Mouse (Mus musculus) lung, postnatal 0 days (tissue): ENCODE data around the gene Mat1a. TPM values are rescaled to one million over a fixed set of nuclear protein-coding genes. Genes with fewer than 3 reads are reported as not detected.
A peak's percentile ranks its signal among the peaks of the same experiment; 100 is the strongest.

ENCODE experiments used
- ATAC-seq: fragments of 200-750 bp; cut with Nextera tagmentation; 2 replicates; pipeline ENCODE4 v1.8.0; 2017; ENCODE audit warnings: moderate library complexity
- DNase-seq: peaks from one replicate; pipeline ENCODE4 v3.0.0-alpha.2; 2016; ENCODE audit warnings: low spot score
- H3K27ac ChIP-seq: fragments of 300-500 bp; sonication (generic); 2 replicates; pipeline ENCODE4 v1.5.1; 2014; ENCODE audit warnings: antibody characterized with exemption, mild to moderate bottlenecking, low read length, mixed read lengths
- H3K27me3 ChIP-seq: fragments of 300-500 bp; sonication (generic); replicated peaks from 2 replicates; pipeline ENCODE4 v1.6.1; 2014; ENCODE audit warnings: low read length, mixed read lengths; ENCODE audit not compliant: insufficient read depth
- H3K36me3 ChIP-seq: fragments of 300-500 bp; sonication (generic); 2 replicates; pipeline ENCODE4 v1.6.1; 2014; ENCODE audit warnings: low read length, mixed read lengths; ENCODE audit not compliant: insufficient read depth
- H3K4me1 ChIP-seq: fragments of 300-500 bp; sonication (generic); 2 replicates; pipeline ENCODE4 v1.6.1; 2014; ENCODE audit warnings: antibody characterized with exemption, low read depth, low read length, mixed read lengths; ENCODE audit not compliant: insufficient read depth
- H3K4me2 ChIP-seq: fragments of 300-500 bp; sonication (generic); replicated peaks from 2 replicates; pipeline ENCODE4 v1.6.1; 2014; ENCODE audit warnings: low read depth, mild to moderate bottlenecking, low read length, moderate library complexity, mixed read lengths
- H3K4me3 ChIP-seq: fragments of 300-500 bp; sonication (generic); 2 replicates; pipeline ENCODE4 v1.5.1; 2014; ENCODE audit warnings: low read depth, low read length
- H3K9ac ChIP-seq: fragments of 300-500 bp; sonication (generic); replicated peaks from 2 replicates; pipeline ENCODE4 v1.6.1; 2014; ENCODE audit warnings: low read depth, mild to moderate bottlenecking
- H3K9me3 ChIP-seq: fragments of 300-500 bp; sonication (generic); 2 replicates; pipeline ENCODE4 v1.6.1; 2016; ENCODE audit warnings: low read length, mixed read lengths
- CTCF ChIP-seq: IDR thresholded peaks from 2 replicates; pipeline ENCODE4 v1.5.1; 2016; ENCODE audit warnings: antibody characterized with exemption, mild to moderate bottlenecking
- EP300 ChIP-seq: IDR thresholded peaks from 2 replicates; pipeline ENCODE4 v1.6.1; 2016; ENCODE audit warnings: antibody characterized with exemption, mild to moderate bottlenecking, control low read depth
- WGBS: fragments of 180-500 bp; shearing (Covaris S2); extraction: QIAGEN DNeasy Blood & Tissue Kit; methylation state at CpG from one replicate; pipeline ENCODE4 v1.1.7; 2014; 5-methylcytosine and 5-hydroxymethylcytosine counted together
- polyA plus RNA-seq: library from polyadenylated mRNA; unstranded; fragments of >200 nt; fragmentation: Nextera tagmentation; extraction: Ambion mirVana; gene quantifications from 2 replicates; pipeline ENCODE4 v1.2.1, GENCODE M21; 2015

Gene Mat1a
- 2.5 and 3.1 TPM in 2 replicates for polyA plus RNA-seq

- Histone ChIP-seq H3K27ac (peak within 1 kb of the TSS; percentile 51; the same call in 1 of the 2 replicates), H3K27me3 (no peaks in the 10 kb centered on the region), H3K9ac (no peak within 1 kb of the TSS), H3K4me3 (0 out of 2 replicates have a peak within 1 kb of the TSS, but pooled peaks have one; percentile 10), H3K36me3 (no peaks in the 10 kb centered on the region), H3K4me2 (peak within 1 kb of the TSS; percentile 33), H3K4me1 (no peaks in the 10 kb centered on the region), H3K9me3 (no peaks in the 10 kb centered on the region)
- 40% methylated on average over 10 of the region's 10 CpGs for WGBS
- DNase-seq = peak; percentile 77
- ATAC-seq = peak; percentile 96
- TF ChIP-seq CTCF = no peak
- TF ChIP-seq EP300 = no peak; the same call in 1 of the 2 replicates
Measured at GRCm38 (mm10) chr14:41104853-41105444, at the start of gene Mat1a. Gene Mat1a (plus strand): TSS chr14:41105035.

DNA sequence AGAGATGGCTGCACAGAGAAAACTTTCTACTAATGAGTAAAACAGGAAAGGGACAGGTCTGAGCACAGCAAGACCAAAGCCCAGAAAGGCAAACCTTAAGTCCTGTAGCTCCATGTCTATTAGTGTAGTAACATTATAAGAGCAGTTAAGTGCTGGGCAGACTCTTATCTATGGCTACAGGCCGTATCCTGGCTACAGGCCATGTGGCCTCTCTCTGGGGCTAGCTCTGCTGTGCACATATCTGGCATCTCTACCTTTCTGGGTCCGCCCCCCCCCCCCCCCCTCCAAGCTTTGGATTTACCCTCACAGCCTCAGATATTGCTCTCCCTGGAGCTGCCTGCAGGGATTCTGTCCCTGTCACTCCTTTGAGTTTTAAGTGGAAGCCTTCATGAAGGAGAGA lies 39.7 kb upstream of the Mat1a start:
- H3K4me1 ChIP-seq = no peaks in the 10 kb centered on the region
- H3K4me2 ChIP-seq = no peak overlapping the region
- H3K4me3 ChIP-seq = no peak overlapping the region
- no peaks in the 10 kb centered on the region for H3K27me3 ChIP-seq
- H3K36me3 ChIP-seq = no peaks in the 10 kb centered on the region
- H3K9me3 ChIP-seq = no peaks in the 10 kb centered on the region
- WGBS = 22% methylated on average over 1 of the region's 2 CpGs
- TF ChIP-seq CTCF (no peak), EP300 (no peak)
- ATAC-seq (no peak), DNase-seq (no peak)
- H3K27ac ChIP-seq = no peak overlapping the region
- H3K9ac ChIP-seq = no peak overlapping the region

- ATAC-seq (no peak), DNase-seq (no peak)
- Histone ChIP-seq H3K27me3 (no peaks in the 10 kb centered on the region), H3K4me3 (no peak overlapping the region), H3K9me3 (no peaks in the 10 kb centered on the region), H3K36me3 (no peaks in the 10 kb centered on the region), H3K9ac (no peak overlapping the region), H3K4me1 (no peaks in the 10 kb centered on the region), H3K27ac (no peak overlapping the region), H3K4me2 (no peak overlapping the region)
- no peak for TF ChIP-seq EP300
- no peak for TF ChIP-seq CTCF
- WGBS = 10% methylated on average over 1 of the region's 1 CpGs
Measured at GRCm38 (mm10) chr14:41066416-41066815, 38.4 kb upstream of the Mat1a start.

GRCm38 (mm10) chr14:41069108-41069507 lies 35.7 kb upstream of the Mat1a start, which contains the start of gene Dydc2:
Gene Dydc2 (minus strand): TSS chr14:41069208.
- no peak within 1 kb of the TSS for H3K9ac ChIP-seq
- H3K27ac ChIP-seq = no peak within 1 kb of the TSS
- H3K9me3 ChIP-seq = no peaks in the 10 kb centered on the region
- ATAC-seq (no peak), DNase-seq (no peak)
- H3K4me3 ChIP-seq = no peak within 1 kb of the TSS
- no peaks in the 10 kb centered on the region for H3K36me3 ChIP-seq
- TF ChIP-seq CTCF = no peak
- TF ChIP-seq EP300 = no peak
- H3K27me3 ChIP-seq = no peaks in the 10 kb centered on the region
- H3K4me2 ChIP-seq = no peak within 1 kb of the TSS
- no peaks in the 10 kb centered on the region; the same call in 1 of the 2 replicates for H3K4me1 ChIP-seq

GRCm38 (mm10) chr14:41070343-41070742 lies 34.5 kb upstream of the Mat1a start:
- Histone ChIP-seq H3K9ac (no peak overlapping the region), H3K27me3 (no peaks in the 10 kb centered on the region), H3K4me3 (no peak overlapping the region), H3K9me3 (no peaks in the 10 kb centered on the region), H3K36me3 (no peaks in the 10 kb centered on the region), H3K4me1 (no peaks in the 10 kb centered on the region; the same call in 1 of the 2 replicates), H3K27ac (no peak overlapping the region), H3K4me2 (no peak overlapping the region)
- TF ChIP-seq CTCF (no peak), EP300 (no peak)
- ATAC-seq (no peak), DNase-seq (no peak)
- WGBS = 68% methylated on average over 3 of the region's 3 CpGs

DNA sequence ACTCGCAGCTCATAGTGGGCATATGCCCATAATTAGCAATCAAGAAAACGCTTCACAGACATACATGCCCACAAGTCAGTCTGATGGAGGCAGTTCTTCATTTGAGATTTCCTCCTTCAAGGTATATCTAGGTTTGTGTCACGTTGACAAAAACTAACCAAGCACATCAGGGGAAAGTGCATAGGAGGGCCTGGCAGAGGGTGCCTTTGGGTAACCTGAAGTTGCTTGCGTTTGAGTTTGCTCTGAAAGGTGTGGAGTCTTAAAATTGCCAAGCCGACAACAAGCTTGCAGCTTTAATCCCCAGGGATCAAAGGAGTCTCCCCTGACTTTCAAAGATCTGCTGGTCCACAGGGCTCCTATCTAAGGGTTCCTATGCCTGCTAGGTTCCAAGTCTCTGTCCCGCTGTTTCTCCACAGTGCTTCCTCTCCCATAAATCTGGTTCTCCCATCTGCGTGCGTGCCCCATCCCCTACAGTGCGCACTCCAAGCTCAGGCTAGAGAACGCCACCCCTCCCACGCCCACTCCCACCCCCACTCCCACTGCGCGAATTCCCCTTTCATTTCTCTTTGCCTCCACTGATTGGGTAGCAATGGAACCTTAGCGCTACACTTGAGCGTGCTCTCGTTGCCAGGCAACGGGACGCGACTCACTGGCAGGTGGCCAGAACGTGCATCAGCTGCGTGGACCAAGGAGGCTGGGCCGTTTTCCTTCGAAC lies 32.4 kb upstream of the Mat1a start, which contains the start of gene Dydc1:
Dydc1 (plus strand) TSS at position 683 of the 715 bp plus-strand sequence.
- no peak within 1 kb of the TSS for H3K27ac ChIP-seq
- no peaks in the 10 kb centered on the region for H3K27me3 ChIP-seq
- H3K4me2 ChIP-seq = peak within 1 kb of the TSS; percentile 47
- ATAC-seq (peak; percentile 62), DNase-seq (peak; percentile 66)
- TF ChIP-seq CTCF = no peak
- no peak for TF ChIP-seq EP300
- no peaks in the 10 kb centered on the region for H3K36me3 ChIP-seq
- no peak within 1 kb of the TSS for H3K9ac ChIP-seq
- 11% methylated on average over 23 of the region's 23 CpGs for WGBS
- no peaks in the 10 kb centered on the region; the same call in 1 of the 2 replicates for H3K4me1 ChIP-seq
- H3K9me3 ChIP-seq = no peaks in the 10 kb centered on the region
- peak within 1 kb of the TSS; percentile 25 for H3K4me3 ChIP-seq
